Mouse (Mus musculus): ENCODE data around the gene Olfr1195.
"Not testable (repeated sequence)": the region's sequence is repeated elsewhere in the genome, so short reads cannot be mapped to it uniquely, and the experiment has no call there.

The Olfr1195 gene

GRCm38 (mm10) chr2:88689087-88689486 lies at the start of gene Olfr1195:
Olfr1195 (minus strand) TSS chr2:88689187.
- no peak for DNase-seq

- DNase-seq = no peak
These were observed 43.3 kb upstream of the Olfr1195 start, which contains the start of gene Olfr1197 for GRCm38 (mm10) chr2:88732266-88732665. Olfr1197 (minus strand) TSS chr2:88732366.

GRCm38 (mm10) chr2:88704497-88704896 lies 15.5 kb upstream of the Olfr1195 start, which contains the start of gene Olfr1196:
Olfr1196 (minus strand) TSS chr2:88704597.
- DNase-seq = no peak

- DNase-seq = not testable (repeated sequence)
These were observed 13.7 kb downstream of the Olfr1195 start, which contains the start of gene Olfr1193 for GRCm38 (mm10) chr2:88675328-88675727. Olfr1193 (plus strand) TSS chr2:88675628.

- DNase-seq = no peak
These were observed 40.8 kb downstream of the Olfr1195 start, which contains the start of gene Olfr1192-ps1 for GRCm38 (mm10) chr2:88648209-88648608. Olfr1192-ps1 (plus strand) TSS chr2:88648509.

GRCm38 (mm10) chr2:88640242-88640641 lies 48.7 kb downstream of the Olfr1195 start, which contains the start of gene Olfr1191-ps1:
Olfr1191-ps1 (plus strand) TSS chr2:88640542.
- not testable (repeated sequence) for DNase-seq
